In the genomic region with DNA sequence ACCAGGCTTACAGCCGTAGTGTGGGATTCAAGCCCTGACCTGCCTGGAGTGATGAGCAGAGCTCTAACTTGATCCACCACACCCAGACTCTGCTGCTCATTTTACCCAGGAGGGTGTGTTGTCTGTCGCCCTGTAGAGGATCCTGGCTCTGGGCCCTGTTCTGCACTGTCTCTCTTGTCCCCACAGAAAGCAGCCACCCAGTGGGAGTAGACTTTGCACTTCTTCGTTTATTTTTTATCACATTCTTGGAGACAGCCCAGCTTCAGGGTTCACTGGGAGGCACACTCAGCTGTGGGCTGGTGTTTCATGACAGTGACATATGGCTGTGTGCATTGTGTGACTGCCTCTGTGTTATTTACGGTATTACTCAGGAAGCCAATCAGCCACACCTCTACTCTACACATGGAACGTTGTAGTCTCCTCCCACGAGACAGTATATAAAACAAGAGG, we compare ENCODE assay signal across 10 mouse cellular contexts. TPM values are rescaled to one million over a fixed set of nuclear protein-coding genes. Genes with fewer than 3 reads are reported as not detected.
DNase-seq lines count a peak whose midpoint lies in the region; ATAC-seq lines count a peak whose summit lies in the region.
"Had no signal": no experiment of that assay in that cellular context is flagged by ENCODE, and none has a peak within 500 bp of the region (broad histone marks: within the 10 kb centered on the region; RNA-seq: fewer than 3 reads in every experiment).

No protein-coding gene starts in this region.

- WGBS in liver, embryonic 15.5 days (ENCODE audit: insufficient replicate concordance) = 19% methylated on average over 6 of the region's 6 CpGs
- WGBS in stomach, embryonic 16.5 days = 20% methylated on average over 6 of the region's 6 CpGs
- 76% methylated on average over 6 of the region's 6 CpGs for WGBS in midbrain, embryonic 14.5 days

- ATAC-seq in liver, embryonic 15.5 days (ENCODE audit: insufficient read depth) = peak; percentile 31
- peak; percentile 83 for ATAC-seq in stomach, embryonic 16.5 days (ENCODE audit: insufficient read depth, low FRiP score)
- ATAC-seq in midbrain, embryonic 14.5 days (ENCODE audit: low FRiP score, low TSS enrichment) = no peak

- H3K4me3 ChIP-seq in liver, embryonic 15.5 days (replicated peaks) = no peak overlapping the region
- H3K4me3 ChIP-seq in stomach, embryonic 16.5 days (replicated peaks; ENCODE audit: low read length) = no peak overlapping the region
- no peak overlapping the region for H3K4me3 ChIP-seq in midbrain, embryonic 14.5 days (replicated peaks; ENCODE audit: low read depth, low read length)

- peak overlapping the region; percentile 51; the same call in 1 of the 2 replicates for H3K27ac ChIP-seq in liver, embryonic 15.5 days (replicated peaks)
- H3K27ac ChIP-seq in stomach, embryonic 16.5 days (ENCODE audit: low read length) = peak overlapping the region; percentile 95
- no peak overlapping the region for H3K27ac ChIP-seq in midbrain, embryonic 14.5 days (replicated peaks; ENCODE audit: low read depth, low read length)

- H3K4me1 ChIP-seq in liver, embryonic 15.5 days (replicated peaks) = peaks cover 20% of the 10 kb centered on the region
- H3K4me1 ChIP-seq in stomach, embryonic 16.5 days (ENCODE audit: control insufficient read depth, insufficient read depth, low read length) = peaks cover 25% of the 10 kb centered on the region
- H3K4me1 ChIP-seq in midbrain, embryonic 14.5 days (ENCODE audit: control insufficient read depth, insufficient read depth, low read length) = 0 out of 2 replicates have a peak, but pooled peaks cover 4% of the 10 kb centered on the region

- H3K27me3 ChIP-seq in liver, embryonic 15.5 days = no peaks in the 10 kb centered on the region
- no peaks in the 10 kb centered on the region for H3K27me3 ChIP-seq in stomach, embryonic 16.5 days (ENCODE audit: control insufficient read depth, insufficient read depth, low read length)
- H3K27me3 ChIP-seq in midbrain, embryonic 14.5 days (ENCODE audit: control insufficient read depth, insufficient read depth, low read length) = no peaks in the 10 kb centered on the region

- no peak overlapping the region for H3K9ac ChIP-seq in liver, embryonic 15.5 days
- H3K9ac ChIP-seq in stomach, embryonic 16.5 days (ENCODE audit: low read length) = peak overlapping the region; percentile 49; the same call in 1 of the 2 replicates
- no peak overlapping the region for H3K9ac ChIP-seq in midbrain, embryonic 14.5 days (replicated peaks; ENCODE audit: low read length)

- peak; percentile 24 to 41 for DNase-seq in heart, adult 18-20 months
- DNase-seq in heart, postnatal 4 days = no peak
- DNase-seq in embryo, embryonic 11 days = peak; percentile 19
- DNase-seq in kidney, adult 9 months = peak; percentile 80
- no peak for DNase-seq in midbrain, embryonic 14.5 days
- no peak for DNase-seq in adrenal gland, postnatal 25 days

- H3K4me2 ChIP-seq in liver, embryonic 15.5 days = no peak overlapping the region
- H3K4me2 ChIP-seq in stomach, embryonic 16.5 days (ENCODE audit: low read depth, low read length) = peak overlapping the region; percentile 46; the same call in 1 of the 2 replicates
- H3K4me2 ChIP-seq in midbrain, embryonic 14.5 days (ENCODE audit: low read length) = no peak overlapping the region

- no peaks in the 10 kb centered on the region for H3K36me3 ChIP-seq in liver, embryonic 15.5 days (replicated peaks)
- H3K36me3 ChIP-seq in stomach, embryonic 16.5 days (ENCODE audit: control insufficient read depth, insufficient read depth, low read length) = no peaks in the 10 kb centered on the region
- H3K36me3 ChIP-seq in midbrain, embryonic 14.5 days (ENCODE audit: control insufficient read depth, insufficient read depth, low read length) = no peaks in the 10 kb centered on the region

- H3K9me3 ChIP-seq in liver, embryonic 15.5 days (replicated peaks) = no peaks in the 10 kb centered on the region
- no peaks in the 10 kb centered on the region for H3K9me3 ChIP-seq in stomach, embryonic 16.5 days (replicated peaks; ENCODE audit: control insufficient read depth, low read length)
- H3K9me3 ChIP-seq in midbrain, embryonic 14.5 days (ENCODE audit: control insufficient read depth, low read length) = no peaks in the 10 kb centered on the region

RNA-seq across cellular contexts. Expression of a gene that starts 23.6 kb away (rescaled TPM):
- 1 to 10 TPM; 5.1 to 6.9 TPM for total RNA-seq in heart, adult 18-20 months (2021)
- 1 to 10 TPM; 3.4 to 3.7 TPM for total RNA-seq in heart, postnatal 4 days (2021)
- polyA plus RNA-seq in liver, embryonic 15.5 days (2015; fragmentation: Nextera tagmentation; extraction: Ambion mirVana) = 6.6 and 7.5 TPM in 2 replicates
- polyA plus RNA-seq in stomach, embryonic 16.5 days (2015; fragmentation: Nextera tagmentation; extraction: Ambion mirVana) = 23.3 and 27.7 TPM in 2 replicates
- 0.74 and 1.0 TPM in 2 replicates for polyA plus RNA-seq in midbrain, embryonic 14.5 days (2014; fragmentation: Nextera tagmentation; extraction: Ambion mirVana)
- total RNA-seq in adrenal gland, postnatal 25 days (2021) = 28.5 and 47.1 TPM in 2 replicates

RNA-seq across cellular contexts. Expression of a gene that starts 28.1 kb away (rescaled TPM):
- total RNA-seq in heart, adult 18-20 months (2021) = 1 to 10 TPM; 1.8 to 2.5 TPM
- 1 to 10 TPM; 4.5 to 5.3 TPM for total RNA-seq in heart, postnatal 4 days (2021)
- polyA plus RNA-seq in liver, embryonic 15.5 days (2015; fragmentation: Nextera tagmentation; extraction: Ambion mirVana) = 4.3 and 4.6 TPM in 2 replicates
- 15.6 and 18.7 TPM in 2 replicates for polyA plus RNA-seq in stomach, embryonic 16.5 days (2015; fragmentation: Nextera tagmentation; extraction: Ambion mirVana)
- polyA plus RNA-seq in midbrain, embryonic 14.5 days (2014; fragmentation: Nextera tagmentation; extraction: Ambion mirVana) = 13.6 and 16.8 TPM in 2 replicates
- 11.9 and 20.4 TPM in 2 replicates for total RNA-seq in adrenal gland, postnatal 25 days (2021)

RNA-seq across cellular contexts. Expression of a gene that starts 33.4 kb away (rescaled TPM):
- under 1 TPM; 0.40 to 0.46 TPM for total RNA-seq in heart, adult 18-20 months (2021)
- not detected for total RNA-seq in heart, postnatal 4 days (2021)
- 0.05 TPM in 1 of 2 replicates, not detected in the other for polyA plus RNA-seq in liver, embryonic 15.5 days (2015; fragmentation: Nextera tagmentation; extraction: Ambion mirVana)
- polyA plus RNA-seq in stomach, embryonic 16.5 days (2015; fragmentation: Nextera tagmentation; extraction: Ambion mirVana) = 0.10 and 0.40 TPM in 2 replicates
- 0.23 and 0.24 TPM in 2 replicates for polyA plus RNA-seq in midbrain, embryonic 14.5 days (2014; fragmentation: Nextera tagmentation; extraction: Ambion mirVana)
- total RNA-seq in adrenal gland, postnatal 25 days (2021) = 1.00 and 2.0 TPM in 2 replicates
- polyA plus RNA-seq: C2C12 had no signal

RNA-seq across cellular contexts. Expression of a gene that starts 34.0 kb away (rescaled TPM):
- total RNA-seq in heart, adult 18-20 months (2021) = not detected
- total RNA-seq in heart, postnatal 4 days (2021) = not detected
- polyA plus RNA-seq in liver, embryonic 15.5 days (2015; fragmentation: Nextera tagmentation; extraction: Ambion mirVana) = not detected in 2 replicates
- not detected in 2 replicates for polyA plus RNA-seq in stomach, embryonic 16.5 days (2015; fragmentation: Nextera tagmentation; extraction: Ambion mirVana)
- polyA plus RNA-seq in midbrain, embryonic 14.5 days (2014; fragmentation: Nextera tagmentation; extraction: Ambion mirVana) = not detected in 2 replicates
- 0.49 TPM in 1 of 2 replicates, not detected in the other for total RNA-seq in adrenal gland, postnatal 25 days (2021)
- polyA plus RNA-seq: C2C12; spleen, adult 2 months had no signal

RNA-seq across cellular contexts. Expression of a gene that starts 45.0 kb away (rescaled TPM):
- total RNA-seq in heart, adult 18-20 months (2021) = 10 to 100 TPM; 46.0 to 53.9 TPM
- total RNA-seq in heart, postnatal 4 days (2021) = 10 to 100 TPM; 61.8 to 61.9 TPM
- 40.0 and 41.0 TPM in 2 replicates for polyA plus RNA-seq in liver, embryonic 15.5 days (2015; fragmentation: Nextera tagmentation; extraction: Ambion mirVana)
- 85.1 and 90.5 TPM in 2 replicates for polyA plus RNA-seq in stomach, embryonic 16.5 days (2015; fragmentation: Nextera tagmentation; extraction: Ambion mirVana)
- 121 and 122 TPM in 2 replicates for polyA plus RNA-seq in midbrain, embryonic 14.5 days (2014; fragmentation: Nextera tagmentation; extraction: Ambion mirVana)
- 60.6 and 64.2 TPM in 2 replicates for total RNA-seq in adrenal gland, postnatal 25 days (2021)

Comparison
In these comparisons a context has a peak if more than half of its experiments do, and no peak if none do; other contexts are left out.
1. DNase-seq: peak in heart, adult 18-20 months (2 of 2), embryo, embryonic 11 days (single experiment) and kidney, adult 9 months (single experiment); none in heart, postnatal 4 days (single experiment), midbrain, embryonic 14.5 days (single experiment) and adrenal gland, postnatal 25 days (single experiment).